Mouse (Mus musculus) heart, postnatal 36 days (tissue): ENCODE measurements around the gene Kcnq1. TPM values are rescaled to one million over a fixed set of nuclear protein-coding genes. Genes with fewer than 3 reads are reported as not detected.

ENCODE experiments used
- DNase-seq, 2 experiments: peaks; one replicate each; pipeline ENCODE4 v3.0.0; 2021 to 2022
- intact Hi-C: fragments of 180-260 bp; cut with DNase I; formaldehyde crosslinking; loops from one replicate; pipeline ENCODE4 v1.15.1; 2025
- total RNA-seq, 2 experiments: library from RNA; stranded (reverse); gene quantifications; 2 replicates each; pipeline ENCODE4 v1.2.3; 2021

The Kcnq1 gene
- total RNA-seq, 2 experiments from 2014 or later: 34.3 to 37.1 TPM

- intact Hi-C loops: loop anchor here (5.0 kb wide), 2 partner anchors 37 to 463 kb away; partner anchors contain the start of gene Tspan32
- DNase-seq: peak; percentile 78 to 81
These were observed 363.8 kb downstream of the Kcnq1 start for GRCm38 (mm10) chr7:143469946-143470345.

GRCm38 (mm10) chr7:143473347-143474101, 367.4 kb downstream of the Kcnq1 start, which contains the start of gene Slc22a18:
Gene Slc22a18 (plus strand): TSS chr7:143473736.
- peak; percentile 30 to 50 for DNase-seq

GRCm38 (mm10) chr7:143474811-143475210, 368.6 kb downstream of the Kcnq1 start:
- intact Hi-C loops: loop anchor here (5.0 kb wide), 1 partner anchor 32 kb away; no protein-coding TSS in a partner anchor
- DNase-seq: no peak

More at GRCm38 (mm10) chr7:143473347-143474101, 367.4 kb downstream of the Kcnq1 start, which contains the start of gene Slc22a18:
- intact Hi-C loops: loop anchor here (5.0 kb wide), 1 partner anchor 34 kb away; no protein-coding TSS in a partner anchor

- intact Hi-C loops: no loop called here
- DNase-seq: no peak
These were observed 369.7 kb downstream of the Kcnq1 start for GRCm38 (mm10) chr7:143475876-143476275.

Other genes with a start within 250 kb of the Kcnq1 start
- gene Th, start 175.2 kb upstream of the Kcnq1 start, total RNA-seq: not detected
- gene Ascl2, start 137.1 kb upstream of the Kcnq1 start, total RNA-seq: not detected
- under 1 TPM; 0.28 to 0.46 TPM for gene Tspan32, start 101.3 kb upstream of the Kcnq1 start, total RNA-seq
- 100 to 1,000 TPM; 398 to 441 TPM for gene Cd81, start 53.6 kb upstream of the Kcnq1 start, total RNA-seq
- gene Tssc4, start 37.1 kb upstream of the Kcnq1 start, total RNA-seq: 10 to 100 TPM; 15.3 TPM
- not detected for gene Trpm5, start 11.7 kb upstream of the Kcnq1 start, total RNA-seq